Mouse (Mus musculus): ENCODE data around the gene Nek1.

DNA sequence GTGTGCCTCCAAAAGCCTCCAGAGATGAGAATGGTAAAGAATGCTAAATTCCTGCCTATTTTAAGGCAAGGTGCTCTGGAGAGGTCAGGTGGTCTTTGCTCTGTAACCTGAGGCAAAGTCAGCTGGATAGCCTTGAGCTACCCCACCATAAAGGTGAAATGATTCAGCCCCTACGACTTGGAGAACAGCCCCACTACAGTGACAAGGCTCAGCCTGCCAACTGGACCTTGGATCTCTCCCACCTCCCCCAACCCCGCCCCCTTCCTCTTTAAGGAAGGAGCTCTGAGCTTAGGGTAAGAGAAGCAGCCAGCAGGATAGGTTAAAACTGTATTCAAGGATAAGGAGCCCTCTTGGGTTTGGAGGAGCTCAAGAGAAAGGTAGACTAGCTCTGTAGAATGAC, 23.9 kb upstream of the Nek1 start:
- no peak for TF ChIP-seq CTCF (IDR thresholded peaks at IDR 0.05; ENCODE audit: low read depth)
- TF ChIP-seq EP300 (IDR thresholded peaks at IDR 0.05; ENCODE audit: low read depth), result no peak
